Mouse (Mus musculus) hindbrain, embryonic 14.5 days (tissue): ENCODE measurements around the gene Zfp629. TPM values are rescaled to one million over a fixed set of nuclear protein-coding genes. Genes with fewer than 3 reads are reported as not detected.
A peak's percentile ranks its signal among the peaks of the same experiment; 100 is the strongest.

Source experiments
- ATAC-seq: fragments of 200-750 bp; cut with Nextera tagmentation; 2 replicates; pipeline ENCODE4 v1.8.0; 2017; ENCODE audit warnings: moderate number of reproducible peaks, mild to moderate bottlenecking, moderate TSS enrichment, moderate library complexity; ENCODE audit not compliant: low FRiP score
- DNase-seq: peaks from one replicate; pipeline ENCODE4 v3.0.0-alpha.2; 2015; ENCODE audit warnings: low spot score
- H3K27ac ChIP-seq: fragments of 300-500 bp; sonication (generic); 2 replicates; pipeline ENCODE4 v1.5.1; 2014; ENCODE audit warnings: mild to moderate bottlenecking, moderate library complexity
- H3K27me3 ChIP-seq: fragments of 300-500 bp; sonication (generic); 2 replicates; pipeline ENCODE4 v1.6.1; 2014; ENCODE audit warnings: mild to moderate bottlenecking, low read length, mixed read lengths; ENCODE audit not compliant: control insufficient read depth, insufficient read depth
- H3K36me3 ChIP-seq: fragments of 300-500 bp; sonication (generic); replicated peaks from 2 replicates; pipeline ENCODE4 v1.6.1; 2014; ENCODE audit not compliant: control insufficient read depth, insufficient read depth
- H3K4me1 ChIP-seq: fragments of 300-500 bp; sonication (generic); replicated peaks from 2 replicates; pipeline ENCODE4 v1.6.1; 2014; ENCODE audit warnings: antibody characterized with exemption, low read length, mixed read lengths; ENCODE audit not compliant: control insufficient read depth, insufficient read depth
- H3K4me2 ChIP-seq: fragments of 300-500 bp; sonication (generic); replicated peaks from 2 replicates; pipeline ENCODE4 v1.6.1; 2014; ENCODE audit warnings: mild to moderate bottlenecking, moderate library complexity
- H3K4me3 ChIP-seq: fragments of 300-500 bp; sonication (generic); replicated peaks from 2 replicates; pipeline ENCODE4 v1.5.1; 2014; ENCODE audit warnings: mild to moderate bottlenecking, low read length
- H3K9ac ChIP-seq: fragments of 300-500 bp; sonication (generic); 2 replicates; pipeline ENCODE4 v1.6.1; 2014
- H3K9me3 ChIP-seq: fragments of 300-500 bp; sonication (generic); 2 replicates; pipeline ENCODE4 v1.6.1; 2016; ENCODE audit warnings: low read length; ENCODE audit not compliant: control insufficient read depth
- WGBS: fragments of 180-500 bp; shearing (Covaris S2); extraction: QIAGEN DNeasy Blood & Tissue Kit; methylation state at CpG from one replicate; pipeline ENCODE4 v1.1.7; 2014; 5-methylcytosine and 5-hydroxymethylcytosine counted together
- polyA plus RNA-seq: library from polyadenylated mRNA; unstranded; fragments of >200 nt; fragmentation: Nextera tagmentation; extraction: Ambion mirVana; gene quantifications from 2 replicates; pipeline ENCODE4 v1.2.1, GENCODE M21; 2014

The Zfp629 gene
- polyA plus RNA-seq: 22.2 and 22.9 TPM in 2 replicates

GRCm38 (mm10) chr7:127614891-127615843 lies at the start of gene Zfp629:
Gene Zfp629 (minus strand): TSS chr7:127615797.
- no peaks in the 10 kb centered on the region for H3K9me3 ChIP-seq
- peaks cover 21% of the 10 kb centered on the region for H3K4me1 ChIP-seq
- ATAC-seq (peak; percentile 92), DNase-seq (peak; percentile 93)
- H3K27me3 ChIP-seq: no peaks in the 10 kb centered on the region
- WGBS: under 1% methylated on average over 49 of the region's 50 CpGs
- peak within 1 kb of the TSS; percentile 89 for H3K27ac ChIP-seq
- H3K9ac ChIP-seq: peak within 1 kb of the TSS; percentile 91
- H3K4me2 ChIP-seq: peak within 1 kb of the TSS; percentile 83
- H3K36me3 ChIP-seq: peaks cover 28% of the 10 kb centered on the region
- H3K4me3 ChIP-seq: peak within 1 kb of the TSS; percentile 86

DNA sequence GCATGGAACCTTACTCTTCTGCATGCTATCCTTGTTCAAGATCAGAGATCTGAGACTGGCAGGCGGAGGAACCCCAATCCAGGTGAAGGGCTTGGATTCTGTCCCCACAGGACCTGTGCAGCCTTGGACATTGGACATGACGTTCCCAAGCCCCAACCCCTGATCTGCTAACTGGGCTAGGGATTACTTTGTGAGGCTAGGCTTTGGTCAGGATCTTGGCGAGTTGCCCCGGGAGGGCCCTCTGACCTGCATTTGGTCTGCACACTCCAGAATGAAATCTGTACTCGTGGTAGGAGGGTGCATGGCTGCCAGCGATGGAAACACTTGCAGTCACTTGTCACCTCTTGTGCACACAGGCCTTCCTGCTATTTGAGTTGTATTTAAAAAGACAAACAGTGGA lies 47.3 kb upstream of the Zfp629 start:
- no peaks in the 10 kb centered on the region for H3K9me3 ChIP-seq
- H3K27ac ChIP-seq: no peak overlapping the region
- H3K4me2 ChIP-seq: no peak overlapping the region
- ATAC-seq (no peak), DNase-seq (no peak)
- H3K4me1 ChIP-seq: no peaks in the 10 kb centered on the region
- WGBS: 86% methylated on average over 6 of the region's 6 CpGs
- peaks cover 46% of the 10 kb centered on the region for H3K36me3 ChIP-seq
- H3K9ac ChIP-seq: no peak overlapping the region
- no peak overlapping the region for H3K4me3 ChIP-seq
- H3K27me3 ChIP-seq: no peaks in the 10 kb centered on the region

- H3K4me2 ChIP-seq: no peak overlapping the region
- ATAC-seq (no peak), DNase-seq (no peak)
- H3K27me3 ChIP-seq: no peaks in the 10 kb centered on the region
- H3K9ac ChIP-seq: no peak overlapping the region
- no peak overlapping the region for H3K4me3 ChIP-seq
- H3K9me3 ChIP-seq: no peaks in the 10 kb centered on the region
- no peak overlapping the region for H3K27ac ChIP-seq
- WGBS: 80% methylated on average over 6 of the region's 6 CpGs
- peaks cover 43% of the 10 kb centered on the region for H3K36me3 ChIP-seq
- H3K4me1 ChIP-seq: no peaks in the 10 kb centered on the region
These were observed 46.2 kb upstream of the Zfp629 start for GRCm38 (mm10) chr7:127661833-127662232.

DNA sequence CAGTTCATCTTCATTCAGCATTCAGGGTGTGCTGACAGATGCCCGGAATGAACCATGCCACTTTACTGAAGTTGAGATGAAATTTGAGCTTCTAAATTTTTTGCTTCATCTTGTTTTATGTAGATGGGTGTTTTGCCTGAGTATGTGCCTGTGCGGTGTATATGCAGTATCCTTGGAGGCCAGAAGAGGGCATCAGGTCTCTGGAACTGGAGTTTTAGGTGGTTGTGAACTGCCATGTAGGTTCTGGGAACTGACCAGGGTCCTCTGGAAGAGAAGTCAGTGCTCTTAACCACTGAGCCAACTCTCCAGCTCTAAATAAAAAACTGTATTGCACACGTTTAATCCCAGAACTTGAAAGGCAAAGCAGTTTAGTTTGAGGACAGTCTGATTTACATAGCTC lies 45.3 kb upstream of the Zfp629 start:
- no peak overlapping the region for H3K4me2 ChIP-seq
- H3K9ac ChIP-seq: no peak overlapping the region
- peaks cover 34% of the 10 kb centered on the region for H3K36me3 ChIP-seq
- 92% methylated on average over 3 of the region's 3 CpGs for WGBS
- no peak overlapping the region for H3K27ac ChIP-seq
- DNase-seq: no peak
- ATAC-seq: no peak
- no peaks in the 10 kb centered on the region for H3K9me3 ChIP-seq
- H3K27me3 ChIP-seq: no peaks in the 10 kb centered on the region
- H3K4me1 ChIP-seq: no peaks in the 10 kb centered on the region
- H3K4me3 ChIP-seq: no peak overlapping the region

DNA sequence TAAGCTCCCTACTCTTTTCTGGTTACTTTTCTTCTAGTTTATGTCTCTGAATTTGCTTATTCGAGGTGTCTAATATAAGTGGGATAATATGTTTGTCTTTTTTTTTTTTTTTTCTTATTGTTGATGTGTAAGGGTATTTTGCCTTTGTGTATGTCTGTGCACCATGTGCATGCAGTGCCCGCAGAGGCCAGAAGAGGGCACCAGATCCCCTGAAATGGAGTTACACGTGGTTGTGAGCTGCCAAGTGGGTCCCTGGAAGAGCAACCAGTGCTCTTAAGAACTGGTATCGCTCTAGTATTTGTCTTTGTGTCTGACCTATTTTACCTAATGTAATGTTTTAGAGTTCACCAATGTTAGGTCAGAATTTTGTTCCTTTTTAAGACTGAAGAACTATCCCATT lies 41.3 kb upstream of the Zfp629 start:
- ATAC-seq: no peak

GRCm38 (mm10) chr7:127654318-127654717 lies 38.7 kb upstream of the Zfp629 start:
- Histone ChIP-seq H3K9me3 (no peaks in the 10 kb centered on the region), H3K4me1 (0 out of 2 replicates have a peak, but pooled peaks cover 4% of the 10 kb centered on the region), H3K4me2 (no peak overlapping the region), H3K36me3 (no peaks in the 10 kb centered on the region), H3K9ac (no peak overlapping the region), H3K27me3 (no peaks in the 10 kb centered on the region), H3K4me3 (no peak overlapping the region), H3K27ac (no peak overlapping the region)
- DNase-seq (no peak), ATAC-seq (no peak)
- WGBS: 72% methylated on average over 10 of the region's 10 CpGs

More for the DNA sequence above, 41.3 kb upstream of the Zfp629 start:
- Histone ChIP-seq H3K27ac (no peak overlapping the region), H3K9ac (no peak overlapping the region), H3K9me3 (no peaks in the 10 kb centered on the region), H3K4me2 (no peak overlapping the region), H3K36me3 (no peaks in the 10 kb centered on the region), H3K4me1 (0 out of 2 replicates have a peak, but pooled peaks cover 4% of the 10 kb centered on the region), H3K4me3 (no peak overlapping the region), H3K27me3 (no peaks in the 10 kb centered on the region)
- WGBS: 41% methylated on average over 4 of the region's 4 CpGs
- DNase-seq: peak; percentile 64

DNA sequence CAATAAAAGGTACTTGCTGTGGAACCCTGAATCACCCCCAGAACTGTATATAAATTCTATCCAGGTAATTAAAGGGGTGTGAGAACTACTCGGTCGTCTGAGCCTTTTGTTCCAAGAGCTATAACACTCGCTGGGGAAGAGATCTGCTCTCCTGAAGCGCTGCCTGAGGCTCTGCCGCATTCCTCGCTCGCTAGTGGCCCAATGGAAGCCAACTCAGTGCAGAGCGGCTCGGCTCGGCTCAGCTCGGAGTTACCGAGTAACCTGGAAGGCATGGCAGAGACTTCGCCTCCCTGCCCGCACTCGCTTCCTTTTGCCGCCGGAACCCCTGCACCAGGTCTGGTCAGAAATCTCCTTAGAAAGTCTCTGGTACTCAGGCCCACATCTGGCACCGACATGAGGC lies 36.5 kb upstream of the Zfp629 start:
- Histone ChIP-seq H3K27ac (no peak overlapping the region), H3K9me3 (no peaks in the 10 kb centered on the region), H3K4me1 (0 out of 2 replicates have a peak, but pooled peaks cover 4% of the 10 kb centered on the region), H3K4me3 (no peak overlapping the region), H3K36me3 (no peaks in the 10 kb centered on the region), H3K27me3 (no peaks in the 10 kb centered on the region), H3K4me2 (peak overlapping the region; percentile 20), H3K9ac (0 out of 2 replicates have a peak overlapping the region, but pooled peaks have one; percentile 8)
- ATAC-seq: no peak
- WGBS: 15% methylated on average over 18 of the region's 18 CpGs
- DNase-seq: no peak

- no peak for ATAC-seq
- no peaks in the 10 kb centered on the region for H3K36me3 ChIP-seq
- DNase-seq: no peak
- H3K4me3 ChIP-seq: no peak overlapping the region
- no peak overlapping the region for H3K9ac ChIP-seq
- WGBS: 81% methylated on average over 2 of the region's 3 CpGs
- H3K27ac ChIP-seq: no peak overlapping the region
- H3K9me3 ChIP-seq: no peaks in the 10 kb centered on the region
- H3K27me3 ChIP-seq: no peaks in the 10 kb centered on the region
- 0 out of 2 replicates have a peak, but pooled peaks cover 4% of the 10 kb centered on the region for H3K4me1 ChIP-seq
- no peak overlapping the region for H3K4me2 ChIP-seq
These were observed 36.0 kb upstream of the Zfp629 start for GRCm38 (mm10) chr7:127651624-127652023.

DNA sequence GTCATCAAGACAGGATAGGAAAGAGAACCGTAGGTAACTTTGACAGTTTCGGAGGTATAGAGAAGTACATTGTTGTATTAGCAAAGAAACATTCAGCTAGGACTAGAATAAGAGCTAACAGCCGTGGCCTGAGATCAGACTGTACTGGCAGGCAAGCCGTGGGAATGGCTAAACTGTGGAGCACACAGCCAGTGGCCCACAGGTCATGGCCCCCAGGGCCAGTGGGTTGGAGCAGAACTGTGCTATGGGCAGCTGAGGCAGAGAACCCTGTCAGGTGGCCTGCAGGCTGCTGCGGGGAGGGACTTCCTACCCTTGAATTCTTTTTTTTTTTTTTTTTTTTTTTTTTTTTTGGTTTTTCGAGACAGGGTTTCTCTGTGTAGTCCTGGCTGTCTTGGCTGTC lies 33.6 kb upstream of the Zfp629 start:
- H3K4me2 ChIP-seq: no peak overlapping the region
- DNase-seq (no peak), ATAC-seq (no peak)
- no peak overlapping the region for H3K4me3 ChIP-seq
- H3K27me3 ChIP-seq: no peaks in the 10 kb centered on the region
- H3K9ac ChIP-seq: no peak overlapping the region
- H3K9me3 ChIP-seq: no peaks in the 10 kb centered on the region
- 86% methylated on average over 6 of the region's 6 CpGs for WGBS
- no peak overlapping the region for H3K27ac ChIP-seq
- H3K36me3 ChIP-seq: no peaks in the 10 kb centered on the region
- H3K4me1 ChIP-seq: 0 out of 2 replicates have a peak, but pooled peaks cover 4% of the 10 kb centered on the region
